In the genomic region with DNA sequence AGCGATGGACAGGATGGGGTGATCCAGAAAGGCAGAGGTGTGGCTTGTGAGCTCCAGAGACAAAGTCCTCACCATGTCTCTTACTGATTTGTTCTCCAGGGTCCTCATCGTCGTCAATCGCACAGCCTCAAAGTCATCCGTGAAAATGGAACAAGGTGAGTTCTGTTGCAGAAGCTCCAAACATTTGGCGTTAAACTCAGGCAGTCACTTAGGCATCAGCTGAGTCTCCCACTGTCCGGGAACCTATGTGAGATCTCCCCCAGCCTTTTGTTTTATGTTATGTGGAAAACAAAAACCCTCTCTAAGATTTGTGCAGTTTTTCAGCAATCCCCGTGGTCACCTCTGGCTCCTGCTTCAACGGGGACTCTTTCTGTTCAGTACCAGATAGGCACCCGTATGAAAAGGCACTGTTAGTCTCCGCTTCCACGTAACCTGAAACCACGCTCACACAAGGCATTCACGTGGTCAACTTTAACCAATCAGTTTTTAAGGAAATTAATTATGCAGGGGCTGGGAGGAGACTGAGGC, we compare ENCODE assay signal across 9 mouse cellular contexts. TPM values are rescaled to one million over a fixed set of nuclear protein-coding genes. Genes with fewer than 3 reads are reported as not detected.
DNase-seq lines count a peak whose midpoint lies in the region; TF ChIP-seq lines count a peak whose summit lies in the region.
"Had no signal": no experiment of that assay in that cellular context is flagged by ENCODE, and none has a peak within 500 bp of the region (broad histone marks: within the 10 kb centered on the region; RNA-seq: fewer than 3 reads in every experiment).

No protein-coding gene starts in this region.

- intact Hi-C loops in heart, postnatal 14 days (cut with DNase I) = no loop called here
- intact Hi-C loops in left cerebral cortex, postnatal 4 days (cut with DNase I) = no loop called here

- H3K4me1 ChIP-seq in heart, embryonic 10.5 days = peaks cover 28% of the 10 kb centered on the region

- TF ChIP-seq POLR2A in brain, embryonic 14.5 days (IDR thresholded peaks at IDR 0.05; ENCODE audit: borderline replicate concordance, extremely low read depth, insufficient read depth, insufficient read length, poor library complexity, severe bottlenecking) = no peak

- H3K36me3 ChIP-seq in heart, embryonic 10.5 days = no peaks in the 10 kb centered on the region

- peak overlapping the region; percentile 43 for H3K27ac ChIP-seq in heart, embryonic 10.5 days

- H3K9me3 ChIP-seq in heart, embryonic 10.5 days = no peaks in the 10 kb centered on the region

- WGBS in heart, embryonic 10.5 days = 14% methylated on average over 14 of the region's 14 CpGs

- DNase-seq in heart, adult 11 months = peak; percentile 90
- no peak for DNase-seq in heart, postnatal 14 days
- DNase-seq in brain, embryonic 14.5 days (ENCODE audit: low read depth) = peak; percentile 93
- DNase-seq in heart, embryonic 10.5 days (ENCODE audit: low spot score) = peak; percentile 88
- DNase-seq in liver = peak; percentile 62
- DNase-seq in retina, adult 2 months (ENCODE audit: low read depth, low spot score) = peak; percentile 16
- no peak for DNase-seq in left cerebral cortex, postnatal 4 days
- DNase-seq in thymus, postnatal 36 days = no peak

- peak overlapping the region; percentile 47 for H3K4me3 ChIP-seq in heart, embryonic 10.5 days

- no peaks in the 10 kb centered on the region for H3K27me3 ChIP-seq in heart, embryonic 10.5 days (ENCODE audit: insufficient read depth, poor library complexity, severe bottlenecking)
- H3K27me3 ChIP-seq: Patski had no signal

- no peak for TF ChIP-seq CTCF in brain, embryonic 14.5 days (IDR thresholded peaks at IDR 0.05; ENCODE audit: borderline replicate concordance, extremely low read depth, insufficient read depth, insufficient read length)

RNA-seq across cellular contexts. Expression of gene Plet1, which starts 6.7 kb away (rescaled TPM):
- 1 to 10 TPM; 1.5 to 2.2 TPM for total RNA-seq in heart, postnatal 14 days (2021)
- 0.38 and 0.51 TPM in 2 replicates for polyA plus RNA-seq in brain, embryonic 14.5 days (2012; rRNA removed)
- 2.2 and 4.2 TPM in 2 replicates for polyA plus RNA-seq in heart, embryonic 10.5 days (2016; fragmentation: Nextera tagmentation; extraction: Ambion mirVana)
- not detected for total RNA-seq in left cerebral cortex, postnatal 4 days (2021)

RNA-seq across cellular contexts. Expression of gene Pts, which starts 27.5 kb away (rescaled TPM):
- total RNA-seq in heart, postnatal 14 days (2021) = 10 to 100 TPM; 25.5 to 29.4 TPM
- polyA plus RNA-seq in brain, embryonic 14.5 days (2012; rRNA removed) = 73.9 and 77.3 TPM in 2 replicates
- 78.6 and 92.2 TPM in 2 replicates for polyA plus RNA-seq in heart, embryonic 10.5 days (2016; fragmentation: Nextera tagmentation; extraction: Ambion mirVana)
- total RNA-seq in left cerebral cortex, postnatal 4 days (2021) = 10 to 100 TPM; 40.7 to 42.0 TPM

RNA-seq across cellular contexts. Expression of gene Il18, which starts 53.6 kb away (rescaled TPM):
- 1 to 10 TPM; 1.3 to 2.0 TPM for total RNA-seq in heart, postnatal 14 days (2021)
- 13.0 and 13.2 TPM in 2 replicates for polyA plus RNA-seq in brain, embryonic 14.5 days (2012; rRNA removed)
- polyA plus RNA-seq in heart, embryonic 10.5 days (2016; fragmentation: Nextera tagmentation; extraction: Ambion mirVana) = 2.4 and 2.5 TPM in 2 replicates
- 10 to 100 TPM; 16.3 to 17.0 TPM for total RNA-seq in left cerebral cortex, postnatal 4 days (2021)

RNA-seq across cellular contexts. Expression of gene Bco2, which starts 53.9 kb away (rescaled TPM):
- total RNA-seq in heart, postnatal 14 days (2021) = under 1 TPM; 0.22 to 0.33 TPM
- 0.26 and 0.37 TPM in 2 replicates for polyA plus RNA-seq in brain, embryonic 14.5 days (2012; rRNA removed)
- 0.21 TPM in 1 of 2 replicates, not detected in the other for polyA plus RNA-seq in heart, embryonic 10.5 days (2016; fragmentation: Nextera tagmentation; extraction: Ambion mirVana)
- under 1 TPM; 0.70 to 0.93 TPM for total RNA-seq in left cerebral cortex, postnatal 4 days (2021)

Comparison
In these comparisons a context has a peak if more than half of its experiments do, and no peak if none do; other contexts are left out.
1. DNase-seq: peak in heart, adult 11 months (single experiment), brain, embryonic 14.5 days (single experiment), heart, embryonic 10.5 days (single experiment), liver (single experiment) and retina, adult 2 months (single experiment); none in heart, postnatal 14 days (0 of 2), left cerebral cortex, postnatal 4 days (single experiment) and thymus, postnatal 36 days (0 of 2).
2. RNA of gene Il18, which starts 53.6 kb away (total RNA-seq): 16.3 to 17.0 TPM in left cerebral cortex, postnatal 4 days; 1.3 to 2.0 TPM in heart, postnatal 14 days; every median in the first group is over 4 times any median in the second.